Mouse (Mus musculus) heart, adult 8-10 months (tissue): ENCODE data around the gene Ech1. TPM values are rescaled to one million over a fixed set of nuclear protein-coding genes. Genes with fewer than 3 reads are reported as not detected.

Experiments
- DNase-seq: peaks from one replicate; pipeline ENCODE4 v3.0.0; 2022; ENCODE audit warnings: low spot score
- total RNA-seq, 4 experiments: library from RNA; stranded (reverse); gene quantifications; 2 replicates each; pipeline ENCODE4 v1.2.4; 2022

Ech1 gene
- total RNA-seq, 4 experiments from 2014 or later, result 2,066 to 2,754 (median 2,219) TPM

DNA sequence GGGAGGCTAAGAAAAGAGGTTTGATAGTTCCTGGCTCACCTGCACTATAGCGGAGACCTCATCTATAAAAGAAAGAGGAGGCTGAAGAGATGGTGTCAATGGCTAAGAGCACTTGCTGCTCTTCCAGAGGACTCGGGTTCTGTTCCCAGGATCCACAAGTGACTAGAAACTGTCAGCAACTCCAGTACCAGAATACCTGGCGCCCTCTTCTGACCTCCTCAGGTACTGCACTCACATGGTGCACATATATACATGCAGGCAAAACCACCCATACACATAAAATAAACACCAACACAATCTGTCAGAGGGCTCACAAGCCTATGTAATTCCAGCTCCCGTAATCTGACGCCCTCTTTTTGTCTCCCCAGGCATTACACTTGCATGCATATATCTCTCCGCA, 35.9 kb downstream of the Ech1 start:
- DNase-seq, result no peak

GRCm38 (mm10) chr7:28862817-28863499, 37.9 kb downstream of the Ech1 start:
- DNase-seq, result no peak

GRCm38 (mm10) chr7:28863540-28863939, 38.5 kb downstream of the Ech1 start, which contains the start of gene Lgals7:
Gene Lgals7, plus strand, starts transcription at chr7:28863853.
- DNase-seq, result no peak

DNA sequence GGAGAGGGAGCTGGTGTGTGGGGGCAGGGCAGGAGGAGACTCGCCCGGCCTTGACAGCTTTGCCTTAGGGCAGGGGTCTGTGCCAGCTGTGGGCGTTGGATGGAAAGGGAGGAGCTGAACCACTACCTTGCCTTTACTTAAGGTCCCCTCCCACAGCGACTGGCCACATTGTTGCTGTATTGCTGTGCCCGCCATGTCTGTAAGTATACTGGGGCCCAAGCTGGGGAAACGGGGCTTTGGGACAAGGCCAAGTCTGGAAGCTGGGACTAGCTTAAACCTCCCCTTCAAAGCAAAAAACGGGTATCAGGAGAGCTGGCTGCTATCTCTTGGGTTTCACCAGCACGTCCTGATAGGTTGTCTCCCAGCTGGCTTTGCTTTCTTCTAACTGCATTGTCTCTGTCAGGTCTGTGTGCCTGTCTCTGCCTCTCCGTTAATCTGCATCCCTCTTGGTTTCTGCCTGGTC, 39.3 kb downstream of the Ech1 start:
- DNase-seq, result no peak

- DNase-seq, result peak; percentile 86
Measured at GRCm38 (mm10) chr7:28865481-28866300, 40.7 kb downstream of the Ech1 start.

- no peak for DNase-seq
Measured at GRCm38 (mm10) chr7:28866769-28867507, 41.9 kb downstream of the Ech1 start.

- peak; percentile 82 for DNase-seq
Measured at GRCm38 (mm10) chr7:28867508-28868340, 42.7 kb downstream of the Ech1 start.

DNA sequence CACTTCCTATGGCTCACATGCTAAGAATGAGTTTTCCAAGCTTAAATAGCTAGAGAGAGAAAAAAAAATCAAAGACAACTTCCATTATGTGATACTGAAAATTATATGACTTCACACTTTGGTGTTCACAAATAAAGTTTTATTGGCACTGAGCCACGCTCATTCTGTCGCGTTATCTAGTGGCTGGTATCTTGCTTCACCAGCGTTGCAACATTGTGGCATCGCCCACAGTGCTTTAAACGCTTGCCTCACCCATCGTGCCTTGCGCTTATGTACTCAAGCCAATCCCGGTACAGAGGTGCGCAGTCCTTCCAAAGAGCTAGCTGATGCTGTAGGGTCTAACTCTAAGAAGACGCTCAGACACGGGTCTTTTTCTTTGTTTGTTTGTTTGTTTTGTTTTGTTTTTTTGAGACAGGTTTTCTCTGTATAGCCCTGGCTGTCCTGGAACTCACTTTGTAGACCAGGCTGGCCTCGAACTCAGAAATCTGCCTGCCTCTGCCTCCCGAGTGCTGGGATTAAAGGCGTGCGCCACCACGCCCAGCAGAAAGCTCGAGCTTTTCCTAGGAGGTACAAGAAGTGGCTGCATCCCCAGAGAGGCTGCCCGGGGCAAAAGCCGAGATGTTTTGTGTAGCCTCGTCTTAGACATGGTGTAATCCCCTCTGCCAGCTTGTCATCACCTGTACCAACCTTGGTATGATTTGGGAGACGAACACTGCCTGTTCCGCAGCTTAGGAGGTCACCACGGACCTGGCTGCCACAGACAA, 46.1 kb downstream of the Ech1 start:
- no peak for DNase-seq

- DNase-seq, result no peak
Measured at GRCm38 (mm10) chr7:28874565-28874964, 49.5 kb downstream of the Ech1 start.

GRCm38 (mm10) chr7:28876099-28876498, 51.1 kb downstream of the Ech1 start:
- DNase-seq, result no peak

DNA sequence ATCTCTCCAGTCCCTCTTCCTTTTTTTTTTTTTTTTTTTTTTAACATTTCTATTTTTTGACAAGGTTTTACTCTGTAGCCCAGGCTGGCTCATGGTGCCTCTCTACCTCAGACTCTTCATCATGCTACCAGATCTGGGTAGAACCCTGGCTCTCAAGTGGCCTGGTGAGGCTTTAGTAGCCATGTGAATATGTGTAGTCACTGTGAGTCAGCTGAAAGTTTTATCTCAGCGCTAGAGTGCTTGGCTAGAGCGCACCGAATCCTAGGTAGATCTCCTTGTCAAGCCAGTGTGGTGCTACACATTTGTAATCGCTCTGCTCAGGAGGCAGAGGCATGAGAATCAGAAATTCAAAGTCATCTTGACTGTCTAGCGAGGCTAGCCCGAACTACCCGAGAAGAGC, 52.1 kb downstream of the Ech1 start:
- no peak for DNase-seq

GRCm38 (mm10) chr7:28877856-28878255, 52.8 kb downstream of the Ech1 start:
- DNase-seq, result no peak

DNA sequence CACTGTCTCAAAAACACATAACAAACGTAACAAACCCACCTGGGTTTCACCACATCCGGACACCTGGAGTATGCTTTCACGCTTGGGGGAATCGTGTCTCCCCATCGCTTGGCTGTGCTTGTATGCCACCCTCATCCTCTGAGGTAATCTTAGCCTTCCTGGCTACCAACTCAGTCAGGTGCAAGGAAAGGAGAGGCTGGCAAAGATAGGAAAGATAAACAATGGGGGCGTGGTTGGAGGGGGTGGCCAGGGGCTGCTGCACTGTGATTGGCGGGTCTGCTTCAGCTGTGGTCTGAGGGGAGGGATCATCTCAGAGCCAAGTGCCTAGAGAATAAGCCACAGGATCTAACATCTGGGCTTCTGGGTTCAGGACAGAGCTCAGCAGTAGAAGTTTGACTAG, 54.6 kb downstream of the Ech1 start:
- DNase-seq, result no peak

- DNase-seq, result no peak
Measured at GRCm38 (mm10) chr7:28880554-28880953, 55.5 kb downstream of the Ech1 start.

GRCm38 (mm10) chr7:28881199-28881598, 56.2 kb downstream of the Ech1 start, which contains the start of gene Capn12:
Gene Capn12, plus strand, starts transcription at chr7:28881422.
- DNase-seq, result no peak

Other genes with a start within 250 kb of the Ech1 start
- 10 to 100 TPM; 19.4 to 23.4 (median 21.5) TPM for gene Samd4b, start 227.1 kb upstream of the Ech1 start, total RNA-seq
- 10 to 100 TPM in 1 of 4 experiments, 1 to 10 TPM in 3; 8.1 to 11.8 (median 8.5) TPM for gene Pak4, start 227.0 kb upstream of the Ech1 start, total RNA-seq
- gene Acp7, start 193.9 kb upstream of the Ech1 start, total RNA-seq, result not detected
- gene Fbxo27, start 132.4 kb upstream of the Ech1 start, total RNA-seq, result under 1 TPM in 3 of 4 experiments, not detected in 1; 0.11 to 0.72 (median 0.16) TPM
- 1 to 10 TPM in 3 of 4 experiments, under 1 TPM in 1; 0.55 to 1.2 (median 1.1) TPM for gene Fbxo17, start 108.4 kb upstream of the Ech1 start, total RNA-seq
- 10 to 100 TPM; 64.0 to 72.6 (median 67.4) TPM for gene Mrps12, start 83.4 kb upstream of the Ech1 start, total RNA-seq
- gene Sars2, start 83.2 kb upstream of the Ech1 start, total RNA-seq, result 10 to 100 TPM; 13.1 to 15.0 (median 13.7) TPM
- not detected for gene Ccer2, start 69.0 kb upstream of the Ech1 start, total RNA-seq
- gene Sirt2, start 58.5 kb upstream of the Ech1 start, total RNA-seq, result 10 to 100 TPM; 84.0 to 92.6 (median 90.8) TPM
- gene Nfkbib, start 57.7 kb upstream of the Ech1 start, total RNA-seq, result 10 to 100 TPM; 22.8 to 29.1 (median 28.1) TPM
- gene Rinl, start 36.2 kb upstream of the Ech1 start, total RNA-seq, result 1 to 10 TPM; 1.4 to 3.0 (median 1.6) TPM
- gene Hnrnpl, start 16.7 kb upstream of the Ech1 start, total RNA-seq, result 100 to 1,000 TPM; 185 to 230 (median 214) TPM
- gene Lgals4, start 8.6 kb downstream of the Ech1 start, total RNA-seq, result 10 to 100 TPM; 17.3 to 32.1 (median 24.6) TPM
- 1 to 10 TPM in 1 of 4 experiments, not detected in 3; 1.3 TPM for gene Lgals7, start 38.6 kb downstream of the Ech1 start, total RNA-seq
- gene Capn12, start 56.2 kb downstream of the Ech1 start, total RNA-seq, result under 1 TPM; 0.12 to 0.32 (median 0.23) TPM
- 10 to 100 TPM; 57.8 to 82.0 (median 75.8) TPM for gene Actn4, start 137.1 kb downstream of the Ech1 start, total RNA-seq
- gene Eif3k, start 156.6 kb downstream of the Ech1 start, total RNA-seq, result 100 to 1,000 TPM; 152 to 167 (median 158) TPM
- gene Map4k1, start 156.8 kb downstream of the Ech1 start, total RNA-seq, result 1 to 10 TPM in 1 of 4 experiments, under 1 TPM in 3; 0.50 to 1.1 (median 0.74) TPM